Mouse (Mus musculus) lung, adult 2 months (tissue): ENCODE data around the gene Vmn2r86.

ENCODE experiments used
- CTCF ChIP-seq: fragments of 200-500 bp; IDR thresholded peaks from 2 replicates; pipeline ENCODE4 v1.5.1; 2011; ENCODE audit warnings: mild to moderate bottlenecking, low read length, control low read depth; ENCODE audit not compliant: insufficient read depth
- POLR2A ChIP-seq: fragments of 200-500 bp; IDR thresholded peaks from 2 replicates; pipeline ENCODE4 v1.6.1; 2011; ENCODE audit warnings: low read depth, mild to moderate bottlenecking, control low read depth, low read length, borderline replicate concordance; ENCODE audit errors: extremely low read depth

GRCm38 (mm10) chr10:130420401-130420800, 35.4 kb downstream of the Vmn2r86 start:
- no peak for TF ChIP-seq CTCF
- TF ChIP-seq POLR2A = no peak
